Mouse (Mus musculus) kidney, adult 2 months (tissue): ENCODE measurements around the gene Samd11.

Experiments
- CTCF ChIP-seq: fragments of 200-500 bp; conservative IDR thresholded peaks from 2 replicates; pipeline ENCODE4 v1.5.1; 2011; ENCODE audit warnings: low read depth, mild to moderate bottlenecking, control low read depth, low read length, moderate library complexity, mixed read lengths; ENCODE audit not compliant: insufficient read depth, insufficient read length
- POLR2A ChIP-seq: fragments of 200-500 bp; IDR thresholded peaks from one replicate; pipeline ENCODE4 v1.6.1; 2011; ENCODE audit warnings: low read depth, low read length, control low read depth

GRCm38 (mm10) chr4:156234701-156235213 lies 20.7 kb downstream of the Samd11 start, which contains the start of gene Plekhn1:
- TF ChIP-seq POLR2A = no peak
- no peak for TF ChIP-seq CTCF
